34 mouse cellular contexts compared by ENCODE assay signal in the genomic region with DNA sequence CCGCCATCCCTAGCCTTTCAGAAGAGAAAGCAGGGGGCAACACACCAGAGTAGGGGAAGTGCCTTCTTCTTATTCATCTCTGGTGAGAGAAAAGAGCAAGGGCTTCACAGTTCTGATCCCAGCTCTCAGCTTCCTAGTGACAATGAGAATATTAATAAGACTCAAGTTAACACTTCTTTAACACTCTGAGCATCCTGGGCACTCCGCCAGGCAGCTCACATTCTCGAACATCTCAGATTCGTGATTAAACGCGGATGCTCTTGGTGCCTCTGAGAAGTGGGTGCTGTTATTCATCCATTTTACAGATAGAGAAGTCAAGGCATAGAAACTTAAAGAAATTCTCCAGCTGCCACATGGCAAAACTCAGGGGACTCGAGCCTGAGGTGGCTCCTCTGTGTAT.
DNase-seq lines count a peak whose midpoint lies in the region; ATAC-seq and TF ChIP-seq lines count a peak whose summit lies in the region.
"Had no signal": no experiment of that assay in that cellular context is flagged by ENCODE, and none has a peak within 500 bp of the region (broad histone marks: within the 10 kb centered on the region; RNA-seq: fewer than 3 reads in every experiment).

No protein-coding gene starts in this region.

- TF ChIP-seq CTCF in forebrain, postnatal 0 days (IDR thresholded peaks at IDR 0.05; ENCODE audit: low read depth), result no peak

- peak; percentile 39 for DNase-seq in forebrain, postnatal 0 days
- peak; percentile 34 for DNase-seq in right cerebral cortex, adult 18-20 months
- DNase-seq in right cerebral cortex, postnatal 25 days, result no peak
- peak; percentile 56 to 63 for DNase-seq in right cerebral cortex, adult 2 months (ENCODE audit: low spot score in 2 of 2)
- no peak for DNase-seq in adrenal gland, postnatal 14 days
- no peak for DNase-seq in cerebellum, postnatal 25 days
- DNase-seq: adrenal gland, postnatal 10 days; cerebellum, adult 2 months; cerebellum, postnatal 36 days; embryo, embryonic 11 days; gastrocnemius, postnatal 14 days; heart, adult 18-20 months; heart, postnatal 36 days; kidney, adult 9 months; kidney, postnatal 14 days; liver, embryonic 13.5 days; lung, adult 18-20 months; lung, postnatal 14 days; thymus, adult 18-20 months; thymus, postnatal 25 days had no signal

- H3K9ac ChIP-seq in forebrain, postnatal 0 days, result no peak overlapping the region
- H3K9ac ChIP-seq in forebrain, embryonic 16.5 days (replicated peaks; ENCODE audit: low read depth, low read length), result no peak overlapping the region
- H3K9ac ChIP-seq: embryonic facial prominence, embryonic 12.5 days; hindbrain, embryonic 12.5 days; limb, embryonic 15.5 days; liver, embryonic 13.5 days had no signal

- no peaks in the 10 kb centered on the region for H3K36me3 ChIP-seq in forebrain, postnatal 0 days (ENCODE audit: insufficient read depth)
- H3K36me3 ChIP-seq in forebrain, embryonic 16.5 days (ENCODE audit: control insufficient read depth, insufficient read depth), result no peaks in the 10 kb centered on the region
- H3K36me3 ChIP-seq: embryonic facial prominence, embryonic 12.5 days; hindbrain, embryonic 12.5 days; limb, embryonic 10.5 days; limb, embryonic 15.5 days; liver, embryonic 13.5 days; midbrain, embryonic 10.5 days had no signal

- H3K4me2 ChIP-seq in forebrain, postnatal 0 days (ENCODE audit: low read depth), result no peak overlapping the region
- no peak overlapping the region for H3K4me2 ChIP-seq in forebrain, embryonic 16.5 days (ENCODE audit: low read length)
- H3K4me2 ChIP-seq: embryonic facial prominence, embryonic 12.5 days; heart, embryonic 11.5 days; hindbrain, embryonic 12.5 days; limb, embryonic 15.5 days; liver, embryonic 13.5 days had no signal

- no peak overlapping the region for H3K4me3 ChIP-seq in forebrain, postnatal 0 days (ENCODE audit: low read depth, low read length)
- no peak overlapping the region for H3K4me3 ChIP-seq in forebrain, embryonic 16.5 days (replicated peaks; ENCODE audit: low read length)
- H3K4me3 ChIP-seq: embryonic facial prominence, embryonic 12.5 days; hindbrain, embryonic 12.5 days; left cerebral cortex, adult 2 months; limb, embryonic 10.5 days; limb, embryonic 15.5 days; liver, embryonic 13.5 days; midbrain, embryonic 10.5 days had no signal

- H3K9me3 ChIP-seq in forebrain, postnatal 0 days (ENCODE audit: low read length), result no peaks in the 10 kb centered on the region
- no peaks in the 10 kb centered on the region for H3K9me3 ChIP-seq in forebrain, embryonic 16.5 days (ENCODE audit: control insufficient read depth, low read length)
- H3K9me3 ChIP-seq: embryonic facial prominence, embryonic 12.5 days; hindbrain, embryonic 12.5 days; limb, embryonic 10.5 days; limb, embryonic 15.5 days; liver, embryonic 13.5 days; midbrain, embryonic 10.5 days had no signal

- H3K27me3 ChIP-seq in forebrain, postnatal 0 days (ENCODE audit: insufficient read depth, low read length), result no peaks in the 10 kb centered on the region
- no peaks in the 10 kb centered on the region for H3K27me3 ChIP-seq in forebrain, embryonic 16.5 days (replicated peaks; ENCODE audit: control insufficient read depth, insufficient read depth, low read length)
- H3K27me3 ChIP-seq: embryonic facial prominence, embryonic 12.5 days; limb, embryonic 15.5 days; liver, embryonic 13.5 days; Patski had no signal

- H3K4me1 ChIP-seq in forebrain, postnatal 0 days (ENCODE audit: insufficient read depth), result no peaks in the 10 kb centered on the region
- H3K4me1 ChIP-seq in forebrain, embryonic 16.5 days (replicated peaks; ENCODE audit: control insufficient read depth, insufficient read depth, low read length), result no peaks in the 10 kb centered on the region
- H3K4me1 ChIP-seq: embryonic facial prominence, embryonic 12.5 days; hindbrain, embryonic 12.5 days; limb, embryonic 10.5 days; limb, embryonic 15.5 days; liver, embryonic 13.5 days had no signal

- 55% methylated on average over 7 of the region's 7 CpGs for WGBS in forebrain, postnatal 0 days
- 59% methylated on average over 7 of the region's 7 CpGs for whole genome bisulfite sequencing in forebrain, embryonic 16.5 days

- H3K27ac ChIP-seq in forebrain, postnatal 0 days (ENCODE audit: low read depth, low read length), result no peak overlapping the region
- H3K27ac ChIP-seq in forebrain, embryonic 16.5 days (ENCODE audit: low read length), result no peak overlapping the region
- H3K27ac ChIP-seq: embryonic facial prominence, embryonic 12.5 days; hindbrain, embryonic 12.5 days; hindbrain, postnatal 0 days; left cerebral cortex, adult 2 months; limb, embryonic 10.5 days; limb, embryonic 15.5 days; liver, embryonic 13.5 days; midbrain, embryonic 10.5 days; stomach, postnatal 0 days had no signal

- no peak for ATAC-seq in forebrain, postnatal 0 days
- ATAC-seq in forebrain, embryonic 16.5 days, result no peak
- ATAC-seq in cerebellum, adult (ENCODE audit: insufficient number of reproducible peaks, low FRiP score, low TSS enrichment), result no peak
- ATAC-seq: hindbrain, postnatal 0 days; intestine, postnatal 0 days; midbrain, embryonic 16.5 days; Patski had no signal

Comparison
In these comparisons a context has a peak if more than half of its experiments do, and no peak if none do; other contexts are left out.
1. DNase-seq: peak in forebrain, postnatal 0 days (single experiment), right cerebral cortex, adult 18-20 months (single experiment) and right cerebral cortex, adult 2 months (2 of 2); none in right cerebral cortex, postnatal 25 days (single experiment), adrenal gland, postnatal 14 days (single experiment) and cerebellum, postnatal 25 days (0 of 2).